Mouse (Mus musculus) stomach, postnatal 0 days (tissue): ENCODE measurements around the gene Nprl2.

ENCODE experiments used
- CTCF ChIP-seq: IDR thresholded peaks from 2 replicates; pipeline ENCODE4 v1.5.1; 2016; ENCODE audit warnings: antibody characterized with exemption, low read depth, mild to moderate bottlenecking, moderate library complexity
- EP300 ChIP-seq: optimal IDR thresholded peaks from 2 replicates; pipeline ENCODE3; 2016; ENCODE audit warnings: antibody characterized with exemption

DNA sequence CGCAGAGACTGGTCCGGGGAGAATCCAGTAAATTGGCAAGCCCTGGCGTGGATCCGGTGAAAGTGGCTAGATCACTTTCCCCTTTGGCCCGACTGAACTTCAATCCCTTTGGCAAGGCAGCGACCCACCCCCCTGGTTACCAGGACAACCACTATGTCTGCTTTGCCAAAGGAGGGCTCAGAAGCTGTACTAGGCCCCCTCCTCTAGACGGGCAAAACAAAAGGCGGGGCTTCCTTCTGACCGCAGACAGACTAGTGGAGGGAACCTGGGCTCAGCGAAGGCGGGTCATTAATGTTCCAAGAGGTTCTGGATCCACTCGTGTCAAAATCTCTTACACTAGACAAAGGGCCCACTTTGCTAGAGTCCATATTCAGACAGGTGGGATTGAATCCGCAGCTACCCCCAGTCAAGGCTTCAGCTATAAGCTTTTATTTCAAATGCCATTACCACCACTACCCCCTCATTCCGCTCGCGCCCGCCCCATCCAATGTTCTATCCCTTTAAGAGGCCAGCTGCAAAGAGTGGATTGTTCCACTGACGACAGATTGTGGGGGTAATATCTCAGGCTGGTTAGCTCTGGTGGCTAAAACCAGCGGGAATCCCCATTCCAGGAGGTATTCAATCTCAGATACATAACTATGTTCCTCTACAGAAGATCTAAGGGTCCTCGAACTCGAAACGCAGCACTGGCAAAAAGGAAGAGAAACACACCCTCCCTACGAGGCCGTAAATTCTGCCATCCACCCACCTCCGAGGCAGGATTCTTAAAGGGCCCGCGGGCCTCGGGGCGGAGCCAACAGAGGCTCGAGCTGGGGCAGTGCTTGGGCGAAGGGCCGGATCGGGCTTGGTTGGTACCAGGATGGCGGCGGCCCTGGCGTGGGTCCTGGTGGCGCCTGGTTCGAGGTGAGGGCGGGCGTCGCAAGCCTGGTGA, 26.6 kb downstream of the Nprl2 start:
- TF ChIP-seq CTCF, result no peak
- peak; percentile 93 for TF ChIP-seq EP300
